Mouse (Mus musculus) mouse embryonic stem cell (cell line): ENCODE measurements around the gene Entpd2.

Experiments
- in situ Hi-C, 2 experiments: fragments of 300-500 bp; cut with MboI; formaldehyde crosslinking; loops; 1 replicate in 1 of 2; 3 replicates in 1 of 2; pipeline ENCODE4 v1.14.3; 2019 to 2020; ENCODE audit warnings: low sequenced_read_pairs in 2 of 2, low pct_unique_long_range_greater_than_20kb in 1 of 2, mixed read lengths in 1 of 2; ENCODE audit not compliant: unreplicated experiment in 1 of 2

Gene Entpd2

DNA sequence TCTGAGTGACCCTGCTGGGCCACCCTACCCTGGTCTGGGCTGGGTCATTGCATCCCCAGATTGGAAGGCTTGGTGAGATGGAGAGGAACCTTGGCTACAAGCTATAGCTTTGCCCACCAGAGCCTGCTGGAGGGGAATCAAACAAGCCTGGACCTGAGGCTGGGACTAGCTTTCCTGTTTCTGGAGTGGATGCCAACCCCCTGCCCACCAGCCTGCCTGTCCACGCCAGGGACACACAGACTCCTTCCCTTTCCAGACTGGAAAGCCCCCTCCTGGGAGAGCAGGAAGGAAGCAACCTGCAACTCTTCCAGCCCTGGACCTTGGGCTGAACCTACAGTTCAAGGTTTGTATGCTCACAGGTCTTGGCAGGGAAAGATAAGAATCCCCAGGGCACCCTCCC lies 28.0 kb downstream of the Entpd2 start:
- in situ Hi-C loops, result no loop called here

DNA sequence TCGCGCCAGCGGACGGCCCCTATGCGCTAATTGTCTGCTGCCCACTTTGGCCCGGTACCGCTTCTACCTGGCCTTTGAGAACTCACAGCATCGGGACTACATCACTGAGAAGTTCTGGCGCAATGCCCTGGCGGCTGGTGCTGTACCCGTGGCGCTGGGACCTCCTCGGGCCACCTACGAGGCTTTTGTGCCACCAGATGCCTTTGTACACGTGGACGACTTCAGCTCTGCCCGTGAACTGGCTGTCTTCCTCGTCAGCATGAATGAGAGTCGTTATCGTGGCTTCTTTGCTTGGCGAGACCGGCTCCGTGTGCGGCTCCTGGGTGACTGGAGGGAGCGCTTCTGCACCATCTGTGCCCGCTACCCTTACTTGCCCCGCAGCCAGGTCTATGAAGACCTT lies 29.8 kb downstream of the Entpd2 start:
- in situ Hi-C loops, result no loop called here

GRCm38 (mm10) chr2:25426721-25427191 lies 31.1 kb downstream of the Entpd2 start:
- in situ Hi-C loops, result no loop called here

DNA sequence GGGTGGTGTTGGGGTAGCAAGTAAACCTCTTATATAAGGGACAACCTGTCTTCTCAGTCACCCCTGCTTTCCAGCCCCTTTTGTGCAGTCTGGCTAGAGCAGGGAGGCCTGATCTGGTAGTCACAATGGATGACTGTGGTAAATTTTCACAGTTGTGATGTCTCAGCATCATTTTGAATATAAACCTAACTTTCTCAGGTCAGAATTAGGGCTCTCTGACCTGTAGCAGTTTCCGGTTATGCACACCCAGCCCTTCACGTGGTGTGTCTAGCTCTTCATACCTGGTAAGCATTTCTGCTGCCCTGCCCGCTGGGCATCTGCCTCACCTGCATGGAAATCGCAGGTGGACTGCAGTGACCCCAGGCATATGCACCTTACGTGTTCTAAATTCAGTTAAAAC lies 31.6 kb downstream of the Entpd2 start:
- in situ Hi-C loops, result no loop called here

GRCm38 (mm10) chr2:25428442-25429236 lies 33.0 kb downstream of the Entpd2 start, which contains the start of gene Abca2:
Abca2 (plus strand) TSS chr2:25428703.
- in situ Hi-C loops, result no loop called here

GRCm38 (mm10) chr2:25429435-25430180 lies 33.9 kb downstream of the Entpd2 start:
- in situ Hi-C loops, result loop anchor here in 1 of 2 experiments (5.0 kb wide), 1 partner anchor 48 kb away; no protein-coding TSS in a partner anchor

DNA sequence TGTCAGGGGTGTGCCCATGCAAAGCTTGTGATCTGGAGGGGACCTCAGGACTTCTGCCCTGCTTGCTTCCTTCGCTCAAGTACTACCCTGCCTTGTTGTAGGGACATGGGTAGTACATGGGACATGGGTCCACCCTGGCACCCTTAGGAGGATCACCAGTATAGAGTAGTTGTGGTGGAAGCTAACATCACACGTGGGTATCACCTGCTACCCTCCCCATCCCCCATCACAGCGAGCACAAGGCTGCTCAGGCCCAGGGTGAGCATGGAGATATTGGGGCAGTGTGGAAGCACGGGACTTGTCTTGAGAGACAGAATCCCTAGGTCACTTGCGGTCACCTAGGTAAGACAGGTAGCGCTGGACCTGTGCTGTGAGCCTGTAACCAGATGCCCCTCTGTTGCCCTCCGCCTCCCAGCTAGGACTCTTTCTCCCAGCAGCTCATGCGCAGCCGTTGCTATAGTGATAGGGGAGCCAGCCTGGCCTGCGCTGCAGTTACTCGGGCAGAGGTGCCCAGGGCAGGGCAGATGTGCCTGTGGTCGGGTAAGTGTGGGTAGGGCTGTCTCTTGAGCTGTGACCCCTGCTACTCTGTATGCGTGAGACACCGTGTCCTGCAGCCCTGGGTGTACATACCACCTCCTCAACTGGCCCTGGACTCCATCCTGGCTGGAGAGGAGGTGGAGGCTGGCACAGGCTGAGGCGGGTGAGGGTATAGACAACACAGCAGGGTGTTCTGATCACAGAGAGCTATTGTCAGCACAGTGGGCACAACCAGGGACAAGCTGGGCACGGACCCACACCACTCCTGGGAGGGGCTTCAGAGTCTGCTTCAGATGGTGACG lies 34.9 kb downstream of the Entpd2 start:
- in situ Hi-C loops, result loop anchor here in 1 of 2 experiments (5.0 kb wide), 1 partner anchor 47 kb away; no protein-coding TSS in a partner anchor

GRCm38 (mm10) chr2:25431308-25431855 lies 35.7 kb downstream of the Entpd2 start:
- in situ Hi-C loops, result loop anchor here in 1 of 2 experiments (5.0 kb wide), 1 partner anchor 46 kb away; no protein-coding TSS in a partner anchor

DNA sequence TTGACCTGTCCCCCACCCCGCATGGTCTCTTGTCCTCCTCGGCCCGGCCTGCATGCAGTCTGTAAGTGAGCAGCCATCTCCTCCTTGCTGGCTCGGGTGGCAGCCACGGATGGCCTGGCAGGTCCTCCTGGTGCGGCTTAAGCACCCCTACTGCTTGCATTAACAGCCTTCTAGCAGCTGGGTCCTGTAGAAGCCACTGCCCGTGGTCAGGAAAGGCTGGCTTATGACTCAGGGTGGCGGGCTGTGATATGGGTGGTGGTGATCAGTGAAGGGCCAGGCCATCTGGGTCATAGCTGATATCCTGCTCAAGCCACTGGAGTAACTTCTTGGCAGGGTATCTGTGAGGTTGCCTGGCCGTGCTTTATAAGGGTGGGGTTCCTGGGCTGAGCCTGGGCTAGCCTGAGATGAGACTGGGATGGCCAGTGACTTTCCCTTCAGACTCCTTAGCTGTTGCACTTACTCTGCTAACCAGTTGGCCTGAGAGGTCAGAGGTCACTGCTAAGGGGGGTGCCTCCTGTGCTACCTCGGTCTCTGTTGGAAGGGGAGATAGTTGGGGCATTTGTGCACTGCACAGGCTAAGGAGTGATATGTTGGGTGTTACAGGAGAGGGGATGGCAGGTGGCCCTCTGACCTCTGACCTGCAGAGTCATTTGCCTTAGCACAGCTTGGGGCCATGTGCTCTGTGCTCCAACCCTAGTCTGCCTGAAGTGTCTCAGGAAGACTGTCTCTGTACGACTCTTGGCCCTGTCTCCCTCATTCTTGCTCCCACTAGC lies 36.8 kb downstream of the Entpd2 start:
- in situ Hi-C loops, result loop anchor here in 1 of 2 experiments (5.0 kb wide), 1 partner anchor 45 kb away; no protein-coding TSS in a partner anchor

GRCm38 (mm10) chr2:25433101-25433500 lies 37.4 kb downstream of the Entpd2 start:
- in situ Hi-C loops, result loop anchor here in 1 of 2 experiments (5.0 kb wide), 1 partner anchor 44 kb away; no protein-coding TSS in a partner anchor

DNA sequence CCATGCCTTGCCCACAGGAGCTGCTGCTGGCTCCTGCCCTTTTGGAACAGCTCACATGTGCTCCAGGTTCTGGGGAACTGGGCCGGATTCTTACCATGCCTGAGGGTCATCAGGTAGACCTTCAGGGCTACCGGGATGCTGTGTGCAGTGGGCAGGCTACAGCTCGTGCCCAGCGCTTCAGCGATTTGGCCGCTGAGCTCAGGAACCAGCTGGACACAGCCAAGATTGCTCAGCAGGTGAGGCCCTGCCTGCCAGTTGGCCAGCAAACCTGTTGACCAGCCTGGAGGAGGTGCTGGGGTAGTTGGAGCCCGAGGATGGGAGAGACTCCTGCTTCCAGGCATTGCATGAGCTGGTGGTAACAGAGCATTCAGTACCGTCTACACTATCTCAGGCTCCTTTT lies 38.6 kb downstream of the Entpd2 start:
- in situ Hi-C loops, result loop anchor here in 1 of 2 experiments (5.0 kb wide), 1 partner anchor 43 kb away; no protein-coding TSS in a partner anchor

DNA sequence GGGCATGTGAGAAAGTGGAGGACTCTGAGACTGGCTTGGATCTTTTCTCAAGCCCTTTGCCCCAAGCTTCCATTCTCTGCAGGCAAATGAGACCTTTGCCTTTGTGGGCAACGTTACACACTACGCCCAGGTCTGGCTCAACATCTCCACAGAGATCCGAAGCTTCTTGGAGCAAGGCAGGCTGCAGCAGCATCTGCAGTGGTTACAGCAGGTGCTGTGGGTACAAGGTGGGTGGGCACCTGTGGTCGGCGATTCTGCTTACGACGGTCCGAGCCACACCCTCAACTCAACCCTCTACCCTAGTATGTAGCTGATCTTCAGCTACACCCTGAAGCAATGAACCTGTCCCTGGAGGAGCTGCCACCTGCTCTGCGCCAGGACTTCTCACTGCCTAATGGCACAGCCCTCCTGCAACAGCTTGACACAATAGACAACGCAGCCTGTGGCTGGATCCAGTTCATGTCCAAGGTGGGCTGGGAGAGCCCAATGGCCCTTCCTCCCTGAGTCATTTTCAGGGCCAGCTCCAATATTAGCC lies 40.7 kb downstream of the Entpd2 start:
- in situ Hi-C loops, result no loop called here

DNA sequence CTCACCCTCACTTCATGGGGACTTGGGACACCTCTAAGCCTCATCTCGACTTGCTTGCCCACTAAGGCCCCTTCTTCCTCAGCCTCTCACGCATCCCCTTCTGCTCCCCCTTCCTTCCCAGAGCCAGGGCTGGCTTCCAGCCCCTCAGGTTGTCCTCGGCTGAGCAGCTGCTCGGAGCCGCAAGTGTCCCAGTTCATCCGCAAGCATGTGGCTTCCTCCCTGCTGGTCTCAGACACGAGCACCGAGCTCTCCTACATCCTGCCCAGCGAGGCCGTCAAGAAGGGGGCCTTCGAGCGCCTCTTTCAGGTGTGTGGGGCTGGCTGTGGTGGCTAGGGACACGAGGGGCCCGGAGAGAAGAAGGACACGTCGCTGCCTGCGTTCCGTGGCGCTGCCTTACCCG lies 45.4 kb downstream of the Entpd2 start:
- in situ Hi-C loops, result no loop called here

DNA sequence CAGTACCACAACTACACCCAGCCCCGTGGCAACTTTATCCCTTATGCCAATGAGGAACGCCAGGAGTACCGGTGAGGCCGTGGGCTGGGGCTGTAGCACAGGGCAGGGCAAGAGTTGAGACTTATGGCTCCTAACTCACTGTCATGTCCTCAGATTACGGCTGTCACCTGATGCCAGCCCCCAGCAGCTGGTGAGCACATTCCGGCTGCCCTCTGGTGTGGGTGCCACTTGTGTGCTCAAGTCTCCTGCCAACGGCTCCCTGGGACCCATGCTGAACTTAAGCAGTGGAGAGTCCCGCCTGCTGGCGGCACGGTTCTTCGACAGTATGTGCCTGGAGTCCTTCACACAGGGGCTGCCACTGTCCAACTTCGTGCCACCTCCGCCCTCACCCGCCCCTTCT lies 47.0 kb downstream of the Entpd2 start:
- in situ Hi-C loops, result no loop called here
